Mouse (Mus musculus) MEL (cell line): ENCODE measurements around the gene Mybphl. TPM values are rescaled to one million over a fixed set of nuclear protein-coding genes. Genes with fewer than 3 reads are reported as not detected.

Experiments used
- DNase-seq: peaks from one replicate; pipeline ENCODE4 v3.0.0; 2011; ENCODE audit warnings: low read depth, low spot score
- H3K27ac ChIP-seq: 2 replicates; pipeline ENCODE4 v1.5.1; 2012; ENCODE audit warnings: low read depth, mild to moderate bottlenecking, control low read depth, low read length, moderate library complexity; ENCODE audit not compliant: control insufficient read depth
- H3K27me3 ChIP-seq, 2 experiments: fragments of 150-350 bp in 1 of 2; sonication (generic) in 1 of 2; 2 replicates each; pipeline ENCODE4 v1.6.1; 2012; ENCODE audit warnings: low read length in 2 of 2, mild to moderate bottlenecking in 2 of 2, improper control_type of control experiment in 1 of 2, moderate library complexity in 1 of 2; ENCODE audit not compliant: insufficient read depth in 2 of 2, control insufficient read depth in 1 of 2
- H3K36me3 ChIP-seq, 2 experiments: 2 replicates each; pipeline ENCODE4 v1.6.1; 2012 to 2014; ENCODE audit warnings: low read length in 2 of 2, improper control_type of control experiment in 1 of 2, inconsistent platforms in 1 of 2, mild to moderate bottlenecking in 1 of 2; ENCODE audit not compliant: insufficient read depth in 2 of 2, control insufficient read depth in 1 of 2
- H3K4me1 ChIP-seq, 2 experiments: fragments of 150-350 bp in 1 of 2; sonication (generic) in 1 of 2; 2 replicates each; pipeline ENCODE4 v1.6.1; 2012; ENCODE audit warnings: low read length in 2 of 2, improper control_type of control experiment in 1 of 2, mild to moderate bottlenecking in 1 of 2; ENCODE audit not compliant: insufficient read depth in 2 of 2, control insufficient read depth in 1 of 2
- H3K4me3 ChIP-seq, 2 experiments: fragments of 150-350 bp in 1 of 2; sonication (generic) in 1 of 2; 2 replicates each; pipeline ENCODE4 v1.5.1; 2012; ENCODE audit warnings: low read depth in 2 of 2, low read length in 2 of 2, mild to moderate bottlenecking in 2 of 2, moderate library complexity in 2 of 2, control low read depth in 1 of 2, improper control_type of control experiment in 1 of 2; ENCODE audit not compliant: control insufficient read depth in 1 of 2, insufficient read depth in 1 of 2
- H3K79me2 ChIP-seq: 2 replicates; pipeline ENCODE4 v1.6.1; 2012; ENCODE audit warnings: mild to moderate bottlenecking, low read length, moderate library complexity; ENCODE audit not compliant: control insufficient read depth, poor library complexity, insufficient read depth
- H3K9ac ChIP-seq: 2 replicates; pipeline ENCODE4 v1.6.1; 2012; ENCODE audit warnings: low read depth, mild to moderate bottlenecking, control low read depth, low read length, moderate library complexity; ENCODE audit not compliant: control insufficient read depth, poor library complexity, severe bottlenecking
- H3K9me3 ChIP-seq: fragments of 150-350 bp; sonication (generic); replicated peaks from 2 replicates; pipeline ENCODE4 v1.6.1; 2012; ENCODE audit warnings: mild to moderate bottlenecking, low read length, improper control_type of control experiment, moderate library complexity; ENCODE audit not compliant: insufficient read depth
- CHD1 ChIP-seq: IDR thresholded peaks from 2 replicates; pipeline ENCODE4 v1.6.1; 2012; ENCODE audit warnings: low read depth, mild to moderate bottlenecking, inconsistent platforms, low read length, improper control_type of control experiment
- CTCF ChIP-seq, 3 experiments: IDR thresholded peaks in 2 of 3; conservative IDR thresholded peaks in 1 of 3; 2 replicates each; pipeline ENCODE4 v1.5.1; 2011 to 2012; ENCODE audit warnings: low read length in 3 of 3, low read depth in 2 of 3, mild to moderate bottlenecking in 2 of 3, improper control_type of control experiment in 1 of 3, inconsistent platforms in 1 of 3, mixed read lengths in 1 of 3, moderate library complexity in 1 of 3; ENCODE audit not compliant: control insufficient read depth in 1 of 3, insufficient read depth in 1 of 3, poor library complexity in 1 of 3, severe bottlenecking in 1 of 3
- EP300 ChIP-seq, 2 experiments: IDR thresholded peaks; 2 replicates each; pipeline ENCODE4 v1.6.1; 2011; ENCODE audit warnings: improper control_type of control experiment in 2 of 2, low read length in 2 of 2, low read depth in 1 of 2, mild to moderate bottlenecking in 1 of 2
- HCFC1 ChIP-seq: IDR thresholded peaks from 2 replicates; pipeline ENCODE4 v1.6.1; 2012; ENCODE audit warnings: low read depth, mild to moderate bottlenecking, inconsistent platforms, low read length, improper control_type of control experiment, moderate library complexity
- JUND ChIP-seq: IDR thresholded peaks from 2 replicates; pipeline ENCODE4 v1.6.1; 2011; ENCODE audit warnings: low read depth, mild to moderate bottlenecking, improper control_type of control experiment, low read length
- KAT2A ChIP-seq: conservative IDR thresholded peaks from 2 replicates; pipeline ENCODE4 v1.6.1; 2012; ENCODE audit warnings: low read depth, low read length, improper control_type of control experiment, inconsistent platforms
- MAFK ChIP-seq: IDR thresholded peaks from 2 replicates; pipeline ENCODE4 v1.6.1; 2011; ENCODE audit warnings: low read depth, mild to moderate bottlenecking, low read length, improper control_type of control experiment, borderline replicate concordance
- MAX ChIP-seq: IDR thresholded peaks from 2 replicates; pipeline ENCODE4 v1.6.1; 2011; ENCODE audit warnings: low read length, improper control_type of control experiment
- MAZ ChIP-seq: IDR thresholded peaks from 2 replicates; pipeline ENCODE4 v1.6.1; 2012; ENCODE audit warnings: low read depth, mild to moderate bottlenecking, inconsistent platforms, low read length, improper control_type of control experiment
- MEF2A ChIP-seq: IDR thresholded peaks from 2 replicates; pipeline ENCODE4 v1.6.1; 2014; ENCODE audit warnings: low read depth, mild to moderate bottlenecking, inconsistent platforms, low read length, improper control_type of control experiment; ENCODE audit not compliant: poor library complexity, insufficient replicate concordance, severe bottlenecking; ENCODE audit errors: extremely low read depth
- MYB ChIP-seq: IDR thresholded peaks from 2 replicates; pipeline ENCODE4 v1.6.1; 2011; ENCODE audit warnings: mild to moderate bottlenecking, low read depth, low read length, improper control_type of control experiment
- POLR2A ChIP-seq, 2 experiments: IDR thresholded peaks; 2 replicates each; pipeline ENCODE4 v1.6.1; 2011 to 2012; ENCODE audit warnings: low read length in 2 of 2, mild to moderate bottlenecking in 2 of 2, control low read depth in 1 of 2, improper control_type of control experiment in 1 of 2, low read depth in 1 of 2, moderate library complexity in 1 of 2; ENCODE audit not compliant: control insufficient read depth in 1 of 2, insufficient read depth in 1 of 2, poor library complexity in 1 of 2
- POLR2AphosphoS2 ChIP-seq: IDR thresholded peaks from 2 replicates; pipeline ENCODE4 v1.6.1; 2011; ENCODE audit warnings: low read length, improper control_type of control experiment
- SIN3A ChIP-seq: IDR thresholded peaks from 2 replicates; pipeline ENCODE4 v1.6.1; 2012; ENCODE audit warnings: low read length, improper control_type of control experiment, inconsistent platforms
- SMC3 ChIP-seq: IDR thresholded peaks from 2 replicates; pipeline ENCODE4 v1.6.1; 2011; ENCODE audit warnings: low read depth, low read length, improper control_type of control experiment
- TAL1 ChIP-seq: IDR thresholded peaks from 2 replicates; pipeline ENCODE4 v1.6.1; 2012; ENCODE audit warnings: mild to moderate bottlenecking, inconsistent platforms, low read length, moderate library complexity, mixed read lengths
- UBTF ChIP-seq: IDR thresholded peaks from 2 replicates; pipeline ENCODE4 v1.6.1; 2012; ENCODE audit warnings: low read depth, mild to moderate bottlenecking, inconsistent platforms, low read length, improper control_type of control experiment, moderate library complexity, borderline replicate concordance; ENCODE audit not compliant: insufficient read depth
- ZC3H11A ChIP-seq: IDR thresholded peaks from 2 replicates; pipeline ENCODE4 v1.6.1; 2012; ENCODE audit warnings: low read depth, mild to moderate bottlenecking, inconsistent platforms, low read length, improper control_type of control experiment
- ZKSCAN1 ChIP-seq: IDR thresholded peaks from 2 replicates; pipeline ENCODE4 v1.6.1; 2012; ENCODE audit warnings: low read depth, mild to moderate bottlenecking, inconsistent platforms, low read length, improper control_type of control experiment, moderate library complexity
- ZMIZ1 ChIP-seq: IDR thresholded peaks from 2 replicates; pipeline ENCODE4 v1.6.1; 2012; ENCODE audit warnings: low read depth, mild to moderate bottlenecking, inconsistent platforms, low read length, improper control_type of control experiment, moderate library complexity
- polyA plus RNA-seq, 2 experiments: library from polyadenylated mRNA; stranded (reverse) in 1 of 2; unstranded in 1 of 2; fragments of >175 nt in 1 of 2; fragments of >200 nt in 1 of 2; gene quantifications; 2 replicates each; pipeline versions ENCODE4 v1.2.1 to v1.2.4; 2012; ENCODE audit warnings: low replicate concordance in 2 of 2, low read depth in 1 of 2; ENCODE audit not compliant: insufficient read length in 2 of 2, insufficient read depth in 1 of 2, missing spikeins in 1 of 2
- total RNA-seq: library from RNA; depleted of rRNA; stranded (reverse); fragments of 300-350 nt; gene quantifications from 2 replicates; pipeline ENCODE4 v1.2.3, GENCODE M21; 2012

Mybphl gene
- total and polyA plus RNA-seq, 3 experiments, result not detected

GRCm38 (mm10) chr3:108398281-108398680, 33.6 kb downstream of the Mybphl start:
- no peaks in the 10 kb centered on the region for H3K36me3 ChIP-seq
- TF ChIP-seq UBTF (no peak), MEF2A (no peak), ZC3H11A (no peak), POLR2A (IDR thresholded peaks at IDR 0.05; ENCODE audit: control insufficient read depth in 1 of 2, insufficient read depth in 1 of 2, low read depth in 1 of 2, low read length in 2 of 2, poor library complexity in 1 of 2) (no peak), MAX (no peak), JUND (no peak), SIN3A (no peak), ZKSCAN1 (no peak), CHD1 (no peak), TAL1 (no peak), SMC3 (no peak), KAT2A (no peak), HCFC1 (no peak), POLR2AphosphoS2 (no peak), CTCF (IDR thresholded peaks at IDR 0.05 in 2 of 3, conservative IDR thresholded peaks at IDR 0.05 in 1 of 3; ENCODE audit: control insufficient read depth in 1 of 3, insufficient read depth in 1 of 3, low read depth in 2 of 3, low read length in 3 of 3, poor library complexity in 1 of 3, severe bottlenecking in 1 of 3) (no peak)
- no peaks in the 10 kb centered on the region for H3K4me1 ChIP-seq
- 0 out of 4 replicates have a peak, but pooled peaks cover 0 to 2% of the 10 kb centered on the region in 2 experiments for H3K27me3 ChIP-seq
- H3K27ac ChIP-seq, result no peak overlapping the region
- no peaks in the 10 kb centered on the region for H3K9me3 ChIP-seq
- H3K9ac ChIP-seq, result no peak overlapping the region
- H3K79me2 ChIP-seq, result no peaks in the 10 kb centered on the region
- no peak overlapping the region for H3K4me3 ChIP-seq
- no peak for DNase-seq

- no peaks in the 10 kb centered on the region for H3K36me3 ChIP-seq
- no peaks in the 10 kb centered on the region for H3K27me3 ChIP-seq
- no peaks in the 10 kb centered on the region for H3K4me1 ChIP-seq
- no peak overlapping the region for H3K27ac ChIP-seq
- DNase-seq, result no peak
- no peak overlapping the region for H3K4me3 ChIP-seq
- no peaks in the 10 kb centered on the region for H3K9me3 ChIP-seq
- H3K9ac ChIP-seq, result no peak overlapping the region
- TF ChIP-seq JUND (no peak), UBTF (no peak), MYB (no peak), MAX (no peak), MEF2A (no peak), EP300 (IDR thresholded peaks at IDR 0.05; ENCODE audit: low read depth in 1 of 2, low read length in 2 of 2) (no peak), POLR2A (IDR thresholded peaks at IDR 0.05; ENCODE audit: control insufficient read depth in 1 of 2, insufficient read depth in 1 of 2, low read depth in 1 of 2, low read length in 2 of 2, poor library complexity in 1 of 2) (no peak), MAFK (no peak), ZMIZ1 (no peak), ZC3H11A (no peak), MAZ (no peak)
- no peaks in the 10 kb centered on the region for H3K79me2 ChIP-seq
These were observed 35.7 kb downstream of the Mybphl start for GRCm38 (mm10) chr3:108400442-108400841.
